Mouse (Mus musculus) cerebellum, postnatal 14 days (tissue): Measurements from ENCODE around the gene Apbb2.
A peak's percentile ranks its signal among the peaks of the same experiment; 100 is the strongest.

Experiments used
- DNase-seq, 2 experiments: peaks; one replicate each; pipeline ENCODE4 v3.0.0; 2021; ENCODE audit warnings: mixed read lengths in 2 of 2

Gene Apbb2

DNA sequence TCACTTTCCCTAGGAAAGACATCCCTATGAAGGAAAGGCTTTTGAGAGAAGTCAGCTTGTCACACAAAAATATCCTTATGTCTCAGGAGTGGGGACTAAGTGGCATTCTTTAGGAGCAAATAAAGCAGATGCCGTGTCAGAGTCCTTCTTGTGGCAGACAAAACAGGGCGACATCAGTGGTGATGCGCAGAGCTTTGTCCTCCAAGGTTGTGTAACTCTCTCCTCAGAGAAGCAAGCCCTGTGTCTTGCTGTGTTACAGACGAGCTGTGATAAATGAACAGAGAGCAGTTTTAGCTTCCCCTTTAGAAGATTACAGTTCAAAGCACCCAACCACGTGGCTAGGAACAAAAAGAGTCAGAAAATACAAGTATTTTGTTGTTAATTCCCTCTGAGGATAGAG, 205.2 kb downstream of the Apbb2 start:
- DNase-seq = no peak

DNA sequence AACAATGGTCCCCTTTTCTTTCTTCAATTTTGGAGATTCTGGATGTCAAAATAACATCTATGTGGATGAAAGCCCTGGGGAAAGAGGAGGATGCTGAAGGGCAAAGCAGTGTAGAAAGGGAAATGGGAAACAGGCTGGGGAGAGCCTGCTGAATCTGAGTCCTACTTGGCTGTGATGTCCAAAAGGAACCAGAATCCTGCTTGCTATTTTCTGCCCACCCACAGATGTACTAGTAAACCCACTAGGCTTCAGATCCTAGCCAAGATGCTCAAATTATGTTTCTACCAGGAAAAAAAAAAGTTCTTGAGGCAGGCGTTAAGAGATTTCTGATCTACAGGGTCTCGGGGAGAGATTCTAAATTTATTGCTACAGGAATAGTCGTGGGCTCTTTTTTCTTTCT, 205.8 kb downstream of the Apbb2 start:
- no peak for DNase-seq

DNA sequence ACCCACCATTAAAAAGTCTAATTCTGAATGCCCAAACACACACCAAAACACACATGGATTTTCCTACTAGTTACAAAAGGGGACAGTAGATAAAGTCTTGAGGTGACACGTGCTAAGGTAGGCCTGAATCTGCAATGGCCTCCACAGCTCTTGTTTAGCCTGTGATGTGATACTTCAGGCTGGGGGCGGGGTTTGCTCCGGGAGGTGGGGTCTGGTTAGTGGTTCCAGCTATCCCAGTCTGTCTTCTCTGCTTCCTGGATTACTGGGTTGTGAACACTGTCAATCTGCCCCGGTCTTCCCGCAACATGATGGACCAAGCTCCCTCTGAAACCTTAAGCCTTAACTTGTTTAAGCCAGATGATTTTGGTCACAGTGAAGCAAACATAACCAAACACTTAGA, 210.0 kb downstream of the Apbb2 start:
- DNase-seq = no peak

DNA sequence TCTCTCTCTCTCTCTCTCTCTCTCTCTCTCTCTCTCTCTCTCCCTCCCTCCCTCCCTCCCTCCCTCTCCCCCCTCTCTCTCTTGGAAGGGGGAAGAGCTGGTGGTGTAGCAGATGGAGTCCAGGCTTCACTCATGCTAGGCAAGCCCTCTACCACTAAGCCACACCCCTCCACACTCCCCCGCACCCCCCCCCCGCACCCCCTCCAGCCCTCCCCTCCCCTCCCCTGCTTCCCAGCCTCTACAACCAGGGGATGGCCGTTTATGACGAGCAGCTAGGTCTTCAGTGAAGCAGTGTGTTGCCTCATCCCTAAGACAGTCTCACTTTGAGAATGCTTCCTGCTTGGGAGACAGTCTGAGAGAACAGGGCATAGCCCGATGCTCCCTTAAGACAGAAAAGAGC, 210.6 kb downstream of the Apbb2 start:
- DNase-seq = no peak

DNA sequence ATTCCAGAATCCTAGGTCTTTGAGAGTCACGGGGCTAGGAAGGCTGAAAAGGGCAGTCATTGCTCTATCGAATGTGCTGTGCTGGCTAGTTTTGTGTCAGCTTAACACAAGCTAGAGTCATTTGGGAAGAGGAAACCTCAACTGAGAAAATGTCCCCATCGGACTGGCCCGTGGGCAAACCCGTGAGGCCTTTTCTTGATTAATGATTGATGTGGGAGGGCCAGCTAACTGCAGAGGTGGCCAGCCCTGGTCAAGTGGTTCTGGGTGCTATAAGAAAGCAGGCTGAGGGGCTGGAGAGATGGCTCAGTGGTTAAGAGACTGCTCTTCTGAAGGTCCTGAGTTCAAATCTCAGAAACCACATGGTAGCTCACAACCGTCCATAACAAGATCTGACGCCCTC, 212.2 kb downstream of the Apbb2 start:
- DNase-seq = no peak

DNA sequence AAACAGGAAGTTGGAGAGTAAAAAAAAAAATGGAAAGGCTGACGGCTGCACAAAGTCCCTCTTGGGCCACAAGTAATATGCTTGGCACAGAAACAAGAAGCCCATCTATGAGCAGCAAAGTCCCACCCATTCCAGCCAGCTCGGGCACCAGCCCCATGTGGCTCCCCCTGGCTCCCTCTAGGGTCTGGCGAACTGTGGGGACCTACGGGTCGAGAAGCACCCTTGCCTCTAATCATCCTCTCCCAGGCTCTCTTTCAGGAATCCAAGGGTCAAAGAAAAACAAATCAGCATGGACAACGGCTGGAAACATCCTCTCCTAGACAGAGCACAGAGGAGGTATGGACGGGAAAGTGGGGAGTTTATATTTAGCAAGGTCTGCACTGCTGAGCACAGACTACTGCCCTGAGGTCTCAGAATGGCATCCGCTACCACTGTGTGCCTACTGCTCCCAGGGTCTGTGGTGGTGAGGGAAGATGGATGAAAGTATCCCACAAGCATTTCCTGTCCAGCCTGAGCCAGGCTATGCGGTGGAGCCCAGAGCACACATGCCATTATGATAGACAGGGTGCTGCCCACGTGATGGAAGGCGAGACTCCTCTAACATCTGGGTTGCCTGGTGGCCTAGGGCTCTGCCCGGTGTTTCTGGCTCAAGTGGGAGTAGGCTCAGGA, 212.7 kb downstream of the Apbb2 start:
- DNase-seq = no peak

DNA sequence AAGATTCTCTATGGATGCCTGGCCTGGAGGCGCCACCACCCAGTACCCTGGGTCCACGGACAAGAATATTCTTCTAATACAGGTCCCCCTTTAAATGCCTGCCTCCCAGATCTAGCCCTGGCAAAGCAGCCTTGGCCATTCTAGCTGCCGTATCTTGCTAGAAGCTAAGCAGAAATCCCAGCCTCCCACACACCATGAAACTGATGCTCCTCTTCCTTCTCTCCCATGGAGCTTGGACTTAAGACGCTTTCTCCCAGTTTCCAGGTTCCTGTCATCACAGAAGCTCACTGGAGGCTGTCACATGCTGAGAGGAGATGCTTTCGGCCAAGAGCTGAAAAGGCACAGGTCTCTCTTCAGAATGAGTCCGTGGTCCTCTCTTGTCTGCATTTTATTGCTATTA, 213.3 kb downstream of the Apbb2 start:
- no peak for DNase-seq

DNA sequence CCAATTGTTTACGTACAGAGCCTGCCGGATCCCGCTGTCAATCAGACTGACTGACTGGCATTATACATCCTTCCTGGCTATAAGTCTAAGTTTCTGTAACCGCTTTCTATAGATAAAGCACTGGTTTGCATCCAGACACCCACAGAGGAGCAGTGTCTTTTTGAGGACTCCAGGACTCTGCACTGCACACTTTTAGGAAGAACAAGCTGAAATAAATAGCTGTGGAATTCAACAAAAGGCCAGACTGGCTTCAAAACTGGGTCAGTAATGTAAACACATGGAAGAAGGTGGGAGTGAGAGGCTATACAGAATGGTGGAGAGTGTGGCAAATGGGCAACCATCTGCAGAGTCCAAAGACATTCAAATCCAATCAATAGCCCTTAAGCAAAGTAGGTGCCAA, 218.0 kb downstream of the Apbb2 start:
- no peak for DNase-seq

DNA sequence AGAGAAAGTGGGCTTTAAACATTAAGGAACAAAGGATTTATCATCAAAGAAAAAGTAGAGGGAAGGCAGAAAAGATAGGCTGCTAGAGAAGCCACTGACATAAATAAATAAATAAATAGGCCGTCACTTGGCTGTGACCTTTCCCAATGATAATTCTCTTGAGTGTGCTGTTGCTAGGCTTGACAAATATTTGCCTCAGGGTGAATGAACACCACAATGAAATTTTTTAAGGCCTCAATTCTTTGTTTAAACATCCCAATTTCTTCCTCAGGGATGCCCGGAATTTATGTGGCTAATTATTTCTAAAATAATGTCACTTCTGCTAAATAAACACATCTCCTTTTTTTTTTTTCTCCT, 219.3 kb downstream of the Apbb2 start:
- no peak for DNase-seq

DNA sequence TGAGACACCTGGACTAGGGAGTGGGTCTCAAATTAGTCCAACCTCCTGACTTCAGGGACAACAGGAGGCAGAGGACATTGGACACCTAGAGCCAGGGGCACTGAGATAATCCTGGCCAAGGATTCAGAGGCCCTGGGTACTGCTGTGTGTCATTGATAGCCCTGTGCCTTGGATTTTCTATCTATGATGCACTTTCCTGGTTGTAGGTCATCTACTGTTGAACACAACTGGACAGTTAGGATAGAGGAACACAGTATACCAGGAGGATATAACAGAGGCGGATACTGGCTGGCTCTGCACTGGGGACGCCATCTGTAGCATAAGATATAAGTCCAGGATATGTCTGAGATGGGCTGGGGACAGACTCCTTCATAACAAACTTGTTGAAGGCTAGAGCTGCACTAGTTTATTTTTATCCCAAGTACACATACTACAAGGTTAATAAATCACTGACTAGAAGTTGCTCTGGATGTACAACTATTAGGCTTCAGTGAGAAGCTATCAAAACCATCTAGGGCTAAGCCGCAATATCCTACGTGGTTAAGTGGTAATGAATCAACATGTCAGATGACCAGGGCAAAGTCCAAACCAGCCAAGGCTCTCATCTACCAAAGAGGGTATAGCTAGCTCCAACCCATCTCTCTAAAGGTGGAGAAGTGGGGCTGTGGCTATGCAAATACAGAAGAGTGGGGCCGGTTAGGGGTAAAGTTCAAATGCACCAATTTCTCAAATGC, 219.9 kb downstream of the Apbb2 start:
- DNase-seq = no peak

DNA sequence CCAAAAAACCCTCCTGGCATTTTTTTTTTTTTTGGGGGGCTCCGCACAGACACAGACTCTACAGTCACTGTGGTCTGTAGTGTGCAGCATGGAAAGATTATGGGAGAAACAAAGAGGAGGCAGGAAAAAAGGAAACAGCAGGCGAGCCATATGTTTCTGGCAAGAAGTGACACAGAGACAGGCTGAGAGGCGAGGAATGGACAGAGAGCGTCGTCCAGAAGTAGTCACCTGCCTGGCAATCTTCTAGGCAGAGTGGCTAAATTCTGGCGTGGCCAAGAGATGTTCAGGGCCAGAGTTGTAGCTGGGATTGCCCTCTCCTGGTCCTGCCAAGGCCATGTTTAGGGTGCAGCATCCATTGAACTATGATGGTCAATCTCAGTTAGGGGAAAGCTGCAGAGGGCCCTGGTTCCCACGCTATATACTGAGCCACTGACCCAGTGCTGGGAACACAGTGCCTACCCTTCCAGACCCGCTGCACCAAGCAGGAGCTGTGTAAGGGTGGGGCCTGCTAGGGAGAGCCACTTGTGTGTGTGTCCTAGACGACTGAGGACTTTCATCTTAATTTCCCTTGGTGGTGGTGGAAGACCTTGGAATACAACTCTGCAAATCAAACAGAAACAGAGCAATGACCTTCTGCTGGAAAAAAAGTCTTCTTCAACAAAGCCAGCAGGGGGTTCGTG, 224.7 kb downstream of the Apbb2 start:
- DNase-seq = peak; percentile 35 to 58

DNA sequence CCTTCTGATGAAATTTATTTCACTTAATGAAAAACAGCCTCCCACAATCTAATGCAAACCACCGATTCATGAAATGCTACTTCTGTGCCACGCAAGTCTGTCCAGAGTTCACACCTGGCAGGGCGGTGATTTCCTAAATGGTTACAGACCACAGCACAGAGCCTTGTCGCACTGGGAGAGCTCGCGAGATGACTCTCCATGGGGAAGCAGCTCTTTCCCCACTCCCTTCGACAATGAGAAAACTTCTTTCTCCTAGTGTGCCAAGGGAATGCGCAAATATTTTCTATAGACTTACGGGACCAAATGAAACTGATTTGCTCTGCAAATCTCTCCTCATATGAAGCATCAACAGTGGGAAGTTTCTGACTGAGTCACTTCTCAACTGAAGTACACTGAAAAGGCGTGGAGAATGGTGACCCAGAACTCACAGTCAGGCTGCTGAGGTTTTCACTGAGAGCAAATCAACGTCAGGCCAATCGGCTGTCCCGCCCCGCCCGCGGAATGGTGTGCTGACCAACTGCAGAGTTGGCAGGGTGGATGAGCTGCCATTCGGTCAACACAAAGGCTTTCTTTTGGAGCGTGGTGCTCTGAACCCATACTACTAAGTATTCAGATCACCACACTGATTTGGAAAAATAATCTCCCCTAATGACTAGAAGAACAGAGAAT, 225.6 kb downstream of the Apbb2 start:
- peak; percentile 49 to 53 for DNase-seq

DNA sequence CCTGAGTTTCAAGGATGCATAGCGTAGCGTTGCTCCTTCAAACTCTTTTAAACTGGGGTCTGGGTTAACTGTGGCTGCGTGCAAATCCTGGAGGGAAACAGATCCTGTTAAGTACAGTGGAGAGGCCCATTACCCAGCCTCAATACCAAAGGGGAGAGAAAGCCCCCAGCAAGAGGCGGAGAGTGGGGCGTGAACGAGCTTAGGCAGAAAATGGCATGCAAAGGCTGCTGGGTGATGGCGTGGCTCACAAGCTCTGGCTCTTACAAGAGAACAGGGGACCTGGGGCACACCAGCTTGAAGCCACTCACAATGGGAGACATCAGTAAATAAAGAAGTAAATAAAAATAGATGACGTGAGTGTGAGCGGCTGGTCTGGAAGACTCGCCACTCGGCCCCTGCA, 226.8 kb downstream of the Apbb2 start:
- DNase-seq = no peak

DNA sequence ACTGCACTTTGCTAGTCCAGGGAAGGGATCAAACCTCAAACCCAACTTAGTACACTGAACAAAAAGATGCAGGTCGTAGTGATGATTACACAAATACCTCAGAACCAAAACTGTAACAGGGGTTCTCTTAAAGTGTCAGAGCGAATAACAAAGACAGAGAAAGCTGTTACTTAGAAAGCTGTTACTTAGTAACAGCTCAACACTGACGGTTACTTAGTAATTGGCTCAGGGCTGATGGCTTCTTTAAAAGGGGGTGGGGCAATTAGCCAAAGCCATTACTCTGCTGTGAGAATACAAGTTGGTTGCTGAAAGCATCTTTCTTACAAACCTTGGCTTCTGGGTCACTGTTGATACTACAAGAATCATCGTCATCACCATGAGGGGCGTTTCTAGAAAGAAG, 227.3 kb downstream of the Apbb2 start:
- DNase-seq = no peak

DNA sequence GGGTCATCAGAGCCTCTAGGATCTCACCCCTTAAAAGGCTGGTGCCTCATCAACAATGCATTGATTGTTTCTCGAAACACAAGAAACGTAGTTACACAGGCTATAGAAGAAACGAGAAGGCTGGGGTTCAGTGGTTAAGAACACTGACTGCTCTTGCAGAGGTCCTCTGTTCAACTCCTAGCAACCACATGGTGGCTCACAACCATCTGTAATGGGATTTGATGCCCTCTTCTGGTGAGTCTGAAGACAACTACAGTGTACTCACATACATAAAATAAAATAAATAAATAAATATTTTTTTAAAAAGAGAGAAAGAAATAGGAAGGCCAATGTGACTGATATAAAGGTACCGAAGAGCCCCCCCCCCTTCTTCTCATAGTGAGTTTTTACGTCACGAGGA, 228.0 kb downstream of the Apbb2 start:
- no peak for DNase-seq

DNA sequence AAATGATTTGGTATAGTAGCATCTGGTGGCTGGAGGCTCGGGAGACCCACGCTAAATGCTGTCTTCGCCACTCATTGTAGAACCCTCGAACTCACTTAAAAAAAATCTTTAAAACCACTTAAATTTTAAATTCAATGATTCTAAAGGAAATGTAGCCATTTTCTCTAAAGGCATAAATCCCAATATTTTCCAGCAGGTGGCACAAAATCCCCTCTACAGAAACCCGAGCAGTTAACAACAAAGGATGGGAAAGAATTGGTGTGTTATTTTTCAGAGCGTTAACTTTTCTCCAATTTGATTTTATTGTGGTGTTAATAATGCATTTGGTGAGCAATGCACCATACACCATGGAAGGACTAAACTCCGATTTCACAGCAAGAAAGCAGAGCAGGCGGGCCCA, 231.1 kb downstream of the Apbb2 start:
- DNase-seq = peak in 1 of 2 experiments; percentile 28

DNA sequence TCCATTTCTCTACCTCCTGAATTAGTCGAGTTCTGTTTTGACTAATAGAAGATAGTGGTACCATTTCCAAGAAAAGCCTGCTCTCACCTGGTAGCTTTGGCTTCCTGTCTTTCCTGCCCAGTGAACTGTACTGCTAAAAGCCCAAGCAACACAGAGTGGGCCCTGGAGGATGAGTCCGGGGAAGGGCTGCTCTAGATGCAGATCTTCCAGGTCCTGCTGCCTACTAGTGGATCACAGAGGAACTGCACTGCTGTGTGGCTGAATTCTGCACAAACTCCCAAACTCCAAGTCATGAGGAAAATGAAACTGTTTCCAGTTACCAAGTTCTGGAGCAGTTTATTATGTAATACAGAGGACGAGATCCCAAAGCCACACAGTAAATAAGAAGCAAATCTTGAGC, 232.9 kb downstream of the Apbb2 start:
- DNase-seq = peak; percentile 71 to 81

DNA sequence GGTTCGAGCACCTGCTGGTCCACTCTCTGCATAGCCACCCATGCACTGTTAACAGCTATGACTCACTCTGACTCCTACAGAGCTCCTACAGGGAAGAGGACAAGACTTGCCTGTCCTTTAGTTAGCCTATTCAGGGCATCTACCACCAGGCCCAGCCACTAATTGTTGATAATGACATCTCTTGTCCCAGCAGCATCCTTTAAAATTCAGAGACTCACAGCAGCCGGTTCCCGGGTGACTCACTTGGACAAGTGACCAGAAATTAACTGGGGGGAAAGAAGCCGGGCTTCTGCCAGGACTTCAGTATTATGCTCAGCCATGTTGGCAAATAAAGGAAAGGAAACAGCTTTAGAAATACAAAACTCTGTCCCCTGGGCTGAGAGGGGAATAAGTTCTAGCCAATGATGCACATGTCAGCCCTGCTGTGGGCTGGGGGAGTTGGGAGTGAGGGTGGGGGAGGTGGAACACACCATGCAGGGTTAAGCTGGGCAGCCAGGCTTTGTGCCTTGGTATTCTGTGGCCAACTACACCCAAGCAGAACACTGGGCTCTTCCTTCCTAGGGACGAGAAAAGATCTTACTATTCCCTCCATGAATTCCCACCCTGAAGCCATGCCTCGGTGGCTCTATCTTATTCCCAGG, 233.7 kb downstream of the Apbb2 start:
- peak in 1 of 2 experiments; percentile 28 for DNase-seq

DNA sequence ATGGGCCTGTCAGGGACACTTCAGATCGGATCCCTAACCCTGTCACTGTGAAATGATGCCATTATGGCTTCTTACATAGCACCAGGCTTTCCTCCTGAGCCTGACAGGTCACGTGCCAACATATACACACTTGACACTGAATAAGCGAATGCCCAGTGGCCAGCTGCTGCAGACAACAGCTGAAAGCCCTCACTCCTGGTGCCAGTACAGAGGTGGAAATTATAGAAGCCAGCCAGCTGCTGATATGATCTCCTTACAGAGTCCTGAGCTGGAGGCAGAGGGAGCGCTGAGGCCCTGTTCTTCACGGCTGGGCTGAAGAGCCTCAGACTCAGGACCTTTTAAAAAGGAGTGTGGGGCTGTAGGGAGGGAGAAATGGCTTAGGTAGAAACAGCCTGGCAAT, 234.5 kb downstream of the Apbb2 start:
- no peak for DNase-seq

DNA sequence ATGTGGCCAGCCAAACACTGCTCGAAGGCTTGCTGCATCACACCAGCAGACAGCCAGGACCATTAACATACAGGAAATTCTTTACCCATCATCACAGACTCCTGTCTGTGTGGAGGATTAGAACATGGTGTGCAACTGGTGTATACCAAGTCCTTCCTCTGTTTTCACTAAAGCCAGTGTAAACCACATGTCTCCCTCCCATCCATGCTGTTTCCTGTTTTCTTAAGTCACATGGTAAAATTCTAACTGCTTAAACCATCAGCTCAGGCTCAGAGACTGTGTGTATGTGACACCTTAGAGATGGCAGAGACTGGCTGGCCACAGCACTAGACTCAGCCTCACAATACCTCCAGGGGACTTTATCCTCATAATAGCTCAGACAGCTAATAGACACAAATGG, 236.5 kb downstream of the Apbb2 start:
- DNase-seq = no peak

DNA sequence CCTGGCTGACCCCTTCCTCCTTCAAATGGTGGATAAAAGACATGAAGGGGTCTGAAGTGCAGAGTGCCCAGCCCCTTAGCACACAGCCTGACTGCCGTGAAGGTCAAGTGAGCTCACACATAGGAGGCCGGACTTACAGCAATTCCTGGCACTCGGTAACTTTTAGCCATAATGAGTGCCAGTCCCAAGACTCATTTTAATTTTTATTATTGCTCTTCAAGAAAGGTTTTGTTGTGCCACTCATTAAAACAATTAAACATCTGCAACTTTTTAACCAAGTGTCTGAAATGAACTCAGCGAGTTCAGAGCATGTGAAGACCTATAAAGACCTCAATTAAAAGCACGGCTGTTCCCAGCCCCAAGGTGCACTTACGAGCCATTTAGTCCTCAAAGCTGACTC, 239.6 kb downstream of the Apbb2 start:
- DNase-seq = no peak

DNA sequence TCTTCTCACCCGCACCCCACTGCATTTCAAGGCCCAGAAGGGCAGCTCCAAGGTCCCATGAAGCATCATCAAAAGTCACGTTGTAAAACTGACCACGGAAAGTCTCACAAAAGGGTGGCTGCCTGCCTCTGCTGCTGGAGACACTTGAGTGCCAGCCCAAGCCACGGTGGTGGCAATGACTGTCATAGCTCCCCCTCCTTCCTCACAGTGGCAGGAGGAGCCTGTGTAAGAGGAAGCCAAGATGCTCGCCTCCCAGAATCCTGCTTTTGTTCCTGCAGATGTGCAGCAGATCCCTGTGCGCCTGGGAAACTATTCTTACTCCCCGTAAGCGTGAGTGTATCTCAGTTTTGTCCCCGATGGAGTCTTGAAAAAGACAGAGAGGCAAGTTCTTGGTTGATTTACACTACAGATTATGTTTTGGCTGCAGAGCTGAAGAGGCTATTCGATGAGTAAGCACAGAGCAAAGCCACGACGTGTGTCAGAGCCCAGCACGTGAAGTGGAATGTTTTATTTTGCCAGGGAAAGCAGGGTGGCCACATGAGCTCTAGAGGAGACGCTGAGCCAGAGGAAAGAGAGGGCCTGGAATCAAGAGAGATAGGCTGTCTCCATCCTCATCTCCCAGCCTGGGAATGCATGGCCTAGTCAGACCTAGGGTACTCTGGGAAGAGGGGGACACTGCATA, 241.9 kb downstream of the Apbb2 start:
- DNase-seq = no peak

DNA sequence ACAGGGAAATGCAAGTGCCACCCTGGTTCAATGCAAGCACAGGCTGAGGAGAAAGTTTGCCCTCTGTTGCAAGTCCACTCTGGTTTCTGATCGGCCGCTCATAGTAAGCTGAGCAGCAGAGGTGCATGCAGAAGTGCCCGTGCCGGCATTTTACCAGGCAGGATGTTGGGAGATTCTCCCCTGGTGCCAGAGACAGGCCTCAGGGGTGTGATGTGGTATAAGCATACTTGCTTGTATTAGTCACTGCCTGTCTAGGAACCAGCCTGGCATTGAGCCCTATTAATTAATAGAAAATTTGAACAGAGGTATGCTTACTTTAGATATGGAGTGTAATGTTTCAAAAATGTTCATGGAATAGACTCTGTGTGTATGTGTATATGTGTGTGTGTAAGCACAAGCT, 244.2 kb downstream of the Apbb2 start:
- no peak for DNase-seq
